Mouse (Mus musculus) liver, postnatal 0 days (tissue): ENCODE results near the gene Unc45b. TPM values are rescaled to one million over a fixed set of nuclear protein-coding genes. Genes with fewer than 3 reads are reported as not detected.
"Not testable (repeated sequence)": the region's sequence is repeated elsewhere in the genome, so short reads cannot be mapped to it uniquely, and the experiment has no call there.

Experiments used
- ATAC-seq: fragments of 200-750 bp; cut with Nextera tagmentation; 2 replicates; pipeline ENCODE4 v1.8.0; 2017; ENCODE audit warnings: mild to moderate bottlenecking, moderate library complexity
- DNase-seq: peaks from one replicate; pipeline ENCODE4 v3.0.0-alpha.2; 2016
- H3K27ac ChIP-seq: fragments of 300-500 bp; sonication (generic); 2 replicates; pipeline ENCODE4 v1.5.1; 2014; ENCODE audit warnings: antibody characterized with exemption, moderate library complexity, mild to moderate bottlenecking, low read depth
- H3K27me3 ChIP-seq: fragments of 300-500 bp; sonication (generic); 2 replicates; pipeline ENCODE4 v1.6.1; 2014; ENCODE audit warnings: low read length, control low read depth, mixed read lengths; ENCODE audit not compliant: insufficient read depth
- H3K36me3 ChIP-seq: fragments of 300-500 bp; sonication (generic); replicated peaks from 2 replicates; pipeline ENCODE4 v1.6.1; 2014; ENCODE audit warnings: mild to moderate bottlenecking, control low read depth, low read length, moderate library complexity, mixed read lengths; ENCODE audit not compliant: insufficient read depth
- H3K4me1 ChIP-seq: fragments of 300-500 bp; sonication (generic); 2 replicates; pipeline ENCODE4 v1.6.1; 2014; ENCODE audit warnings: antibody characterized with exemption, mild to moderate bottlenecking, control low read depth; ENCODE audit not compliant: insufficient read depth
- H3K4me2 ChIP-seq: fragments of 300-500 bp; sonication (generic); 2 replicates; pipeline ENCODE4 v1.6.1; 2014; ENCODE audit warnings: low read depth, mild to moderate bottlenecking, low read length, moderate library complexity, mixed read lengths
- H3K4me3 ChIP-seq: fragments of 300-500 bp; sonication (generic); 2 replicates; pipeline ENCODE4 v1.5.1; 2014; ENCODE audit warnings: low read depth, low read length
- H3K9ac ChIP-seq: fragments of 300-500 bp; sonication (generic); replicated peaks from 2 replicates; pipeline ENCODE4 v1.6.1; 2014; ENCODE audit warnings: mild to moderate bottlenecking, moderate library complexity
- H3K9me3 ChIP-seq: fragments of 300-500 bp; sonication (generic); 2 replicates; pipeline ENCODE4 v1.6.1; 2016; ENCODE audit warnings: mild to moderate bottlenecking, control low read depth, low read length, mixed read lengths
- CTCF ChIP-seq: sonication (generic); IDR thresholded peaks from 2 replicates; pipeline ENCODE4 v1.5.1; 2016; ENCODE audit warnings: antibody characterized with exemption, low read depth
- EP300 ChIP-seq: IDR thresholded peaks from 2 replicates; pipeline ENCODE4 v1.6.1; 2016; ENCODE audit warnings: antibody characterized with exemption, low read depth, mild to moderate bottlenecking
- WGBS: fragments of 180-500 bp; shearing (Covaris S2); extraction: QIAGEN DNeasy Blood & Tissue Kit; methylation state at CpG from one replicate; pipeline ENCODE4 v1.1.7; 2014; ENCODE audit not compliant: insufficient replicate concordance; 5-methylcytosine and 5-hydroxymethylcytosine counted together
- polyA plus RNA-seq: library from polyadenylated mRNA; unstranded; fragments of >200 nt; fragmentation: Nextera tagmentation; extraction: Ambion mirVana; gene quantifications from 2 replicates; pipeline ENCODE4 v1.2.1, GENCODE M21; 2015

Gene Unc45b
- polyA plus RNA-seq, 1 experiment from 2014 or later, result 1.6 TPM

DNA sequence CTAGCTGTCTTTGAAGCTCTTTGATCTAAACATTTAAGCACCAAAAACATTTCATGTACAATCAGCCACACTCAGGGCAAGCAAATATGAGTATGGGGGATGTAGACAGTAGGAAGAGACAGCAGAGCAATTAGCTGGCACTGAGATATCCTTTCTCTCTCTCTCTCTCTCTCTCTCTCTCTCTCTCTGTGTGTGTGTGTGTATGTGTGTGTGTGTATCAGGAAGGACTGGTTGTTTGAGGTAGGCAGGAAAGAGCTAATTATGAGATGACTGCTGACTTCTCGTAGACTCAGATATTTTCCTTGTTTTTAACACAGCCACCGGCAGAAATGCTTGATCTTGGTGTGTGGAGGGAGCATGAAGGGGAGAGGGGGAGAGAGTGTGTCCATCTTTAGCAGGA lies 51.4 kb downstream of the Unc45b start:
- no peak for TF ChIP-seq EP300
- no peak for TF ChIP-seq CTCF
- no peak overlapping the region for H3K9ac ChIP-seq

DNA sequence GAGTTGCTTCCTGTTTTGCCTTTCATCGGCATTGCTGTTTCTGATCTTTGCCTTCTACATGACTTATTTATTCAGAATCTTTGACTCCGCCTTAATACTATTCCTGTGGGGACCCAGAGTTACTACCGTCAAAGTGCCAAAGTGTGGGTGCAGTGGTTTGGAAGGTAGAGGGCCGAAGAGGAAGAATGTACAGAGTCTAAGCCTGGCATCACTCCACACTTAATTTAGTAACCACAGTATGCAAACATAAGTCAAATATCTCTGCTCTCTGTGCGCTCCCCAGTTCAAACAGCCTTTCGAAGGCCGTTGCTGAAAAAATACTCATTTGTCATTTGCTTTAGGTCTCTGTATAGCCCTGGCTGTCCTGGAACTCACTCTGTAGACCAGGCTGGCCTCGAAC lies 51.9 kb downstream of the Unc45b start:
- no peaks in the 10 kb centered on the region for H3K9me3 ChIP-seq
- no peak overlapping the region for H3K9ac ChIP-seq
- H3K4me3 ChIP-seq, result no peak overlapping the region
- H3K4me2 ChIP-seq, result no peak overlapping the region
- H3K36me3 ChIP-seq, result no peaks in the 10 kb centered on the region
- WGBS, result 65% methylated on average over 8 of the region's 8 CpGs
- ATAC-seq (no peak), DNase-seq (no peak)
- H3K27ac ChIP-seq, result no peak overlapping the region
- 0 out of 2 replicates have a peak, but pooled peaks cover 2% of the 10 kb centered on the region for H3K27me3 ChIP-seq
- no peak for TF ChIP-seq CTCF
- H3K4me1 ChIP-seq, result no peaks in the 10 kb centered on the region

More for the DNA sequence above, 51.4 kb downstream of the Unc45b start:
- Histone ChIP-seq H3K4me3 (no peak overlapping the region), H3K9me3 (no peaks in the 10 kb centered on the region), H3K27me3 (0 out of 2 replicates have a peak, but pooled peaks cover 2% of the 10 kb centered on the region), H3K27ac (no peak overlapping the region), H3K36me3 (no peaks in the 10 kb centered on the region), H3K4me2 (no peak overlapping the region), H3K4me1 (no peaks in the 10 kb centered on the region)
- no peak for ATAC-seq
- no peak for DNase-seq
- WGBS, result 44% methylated on average over 2 of the region's 2 CpGs

DNA sequence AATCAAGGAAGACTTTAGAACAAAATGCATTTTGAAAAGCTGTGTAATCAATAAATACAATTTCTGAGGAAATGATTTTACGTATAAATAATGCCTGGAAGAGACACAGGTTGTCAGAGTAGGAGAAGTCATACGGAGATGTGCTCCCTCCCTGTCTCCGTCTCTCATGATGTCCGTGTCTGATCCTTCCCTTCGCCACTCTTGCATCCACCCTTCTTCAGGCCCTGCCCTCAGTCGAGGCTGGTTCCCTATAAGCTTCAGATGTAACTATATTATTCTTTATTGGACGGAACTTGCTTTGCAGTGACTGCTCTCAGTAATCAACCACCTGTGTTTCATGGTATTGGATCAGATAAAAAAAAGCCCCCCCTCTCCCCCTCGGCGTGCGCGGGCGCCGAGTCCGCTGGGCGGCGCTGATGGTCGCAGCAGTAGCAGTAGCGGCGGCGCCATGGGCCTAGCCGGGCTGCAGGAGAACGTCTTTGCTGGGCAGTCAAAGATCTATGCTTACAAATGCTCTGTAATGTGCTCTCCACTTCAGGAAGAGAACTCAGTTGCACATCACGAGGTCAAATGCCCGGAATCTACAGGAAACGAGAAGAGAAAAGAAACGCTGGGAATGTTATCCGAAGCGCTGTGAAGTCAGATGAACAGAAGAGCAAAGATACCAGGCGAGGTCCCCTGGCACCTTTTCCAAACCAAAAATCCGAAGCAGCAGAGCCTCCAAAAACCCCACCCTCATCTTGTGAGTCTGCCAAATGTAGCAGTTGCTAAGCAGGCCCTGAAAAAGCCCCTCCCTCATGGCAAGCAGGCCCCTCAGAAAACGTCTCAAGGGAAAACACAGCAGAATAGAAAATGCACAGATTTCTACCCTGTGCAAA lies 60.6 kb downstream of the Unc45b start:
- Histone ChIP-seq H3K4me3 (no peak overlapping the region), H3K4me2 (peak overlapping the region; percentile 23; the same call in 1 of the 2 replicates), H3K4me1 (no peaks in the 10 kb centered on the region; the same call in 1 of the 2 replicates), H3K36me3 (no peaks in the 10 kb centered on the region), H3K27ac (no peak overlapping the region), H3K9ac (no peak overlapping the region), H3K27me3 (no peaks in the 10 kb centered on the region), H3K9me3 (no peaks in the 10 kb centered on the region)
- ATAC-seq (no peak), DNase-seq (peak; percentile 43)
- WGBS, result 25% methylated on average over 31 of the region's 31 CpGs
- TF ChIP-seq EP300, result no peak
- TF ChIP-seq CTCF, result peak; percentile 61

GRCm38 (mm10) chr11:82971590-82971974 lies 61.2 kb downstream of the Unc45b start:
- H3K9ac ChIP-seq, result no peak overlapping the region
- no peaks in the 10 kb centered on the region; the same call in 1 of the 2 replicates for H3K4me1 ChIP-seq
- no peak for ATAC-seq
- WGBS, result 80% methylated on average over 11 of the region's 11 CpGs
- TF ChIP-seq EP300, result no peak
- TF ChIP-seq CTCF, result no peak
- no peaks in the 10 kb centered on the region for H3K27me3 ChIP-seq
- H3K9me3 ChIP-seq, result no peaks in the 10 kb centered on the region
- H3K4me3 ChIP-seq, result no peak overlapping the region
- no peaks in the 10 kb centered on the region for H3K36me3 ChIP-seq
- no peak overlapping the region for H3K4me2 ChIP-seq
- H3K27ac ChIP-seq, result no peak overlapping the region
- no peak for DNase-seq

DNA sequence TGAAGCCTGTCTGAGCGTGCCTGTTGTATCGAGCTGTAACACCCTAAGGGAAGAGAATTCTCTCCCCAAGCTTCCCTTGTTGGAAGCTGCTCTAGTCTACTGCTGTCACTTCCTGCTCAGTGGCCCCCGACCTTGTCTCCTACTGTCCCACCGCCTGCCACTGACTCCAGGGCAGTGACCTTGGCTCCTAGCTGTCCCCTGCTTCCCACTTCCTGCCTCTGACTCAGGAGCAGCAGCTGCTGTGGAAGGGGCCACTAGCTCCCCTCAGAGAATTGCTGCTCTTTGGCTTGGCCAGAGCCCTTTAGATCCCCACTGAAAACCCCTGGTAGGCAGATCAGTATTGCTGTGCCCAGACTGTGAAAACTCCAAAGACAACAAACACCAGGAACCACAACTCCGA lies 63.6 kb downstream of the Unc45b start:
- no peak for DNase-seq
- no peak for ATAC-seq
- H3K9me3 ChIP-seq, result no peaks in the 10 kb centered on the region
- H3K27me3 ChIP-seq, result no peaks in the 10 kb centered on the region
- no peaks in the 10 kb centered on the region for H3K36me3 ChIP-seq
- H3K4me2 ChIP-seq, result no peak overlapping the region
- 0 out of 2 replicates have a peak overlapping the region, but pooled peaks have one; percentile 12 for H3K27ac ChIP-seq
- no peak overlapping the region for H3K4me3 ChIP-seq
- WGBS, result 17% methylated on average over 5 of the region's 5 CpGs
- no peaks in the 10 kb centered on the region; the same call in 1 of the 2 replicates for H3K4me1 ChIP-seq
- H3K9ac ChIP-seq, result no peak overlapping the region
- TF ChIP-seq CTCF (no peak), EP300 (no peak)

DNA sequence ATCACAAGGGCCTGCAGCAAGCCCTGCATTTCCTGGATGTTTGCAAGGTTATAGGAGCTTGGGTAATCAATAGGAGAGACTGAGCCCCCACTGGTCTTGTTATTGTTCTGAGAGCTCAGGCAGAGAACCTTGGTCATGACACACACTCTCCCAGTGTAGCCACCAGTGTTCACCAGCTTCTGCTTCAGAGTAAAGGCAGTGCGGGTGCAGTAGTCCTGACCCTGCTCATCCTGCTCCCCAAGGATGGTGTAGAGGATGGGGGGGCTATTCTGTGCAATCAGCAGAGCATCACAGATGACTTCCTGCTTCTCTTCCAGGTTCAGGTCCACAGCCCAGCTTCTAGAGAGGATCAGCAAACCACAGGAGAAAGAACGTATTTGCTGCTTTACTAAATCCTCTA lies 72.1 kb downstream of the Unc45b start:
- H3K4me1 ChIP-seq, H3K27ac ChIP-seq, H3K9ac ChIP-seq, H3K4me2 ChIP-seq, DNase-seq, H3K9me3 ChIP-seq, ATAC-seq, H3K4me3 ChIP-seq, H3K27me3 ChIP-seq, H3K36me3 ChIP-seq: not testable (repeated sequence)
- WGBS, result 87% methylated on average over 2 of the region's 2 CpGs
